Mouse (Mus musculus) intestine, embryonic 16.5 days (tissue): ENCODE measurements around the gene Sult2b1. TPM values are rescaled to one million over a fixed set of nuclear protein-coding genes. Genes with fewer than 3 reads are reported as not detected.

Experiments used
- ATAC-seq: fragments of 200-750 bp; cut with Nextera tagmentation; 2 replicates; pipeline ENCODE4 v1.8.0; 2017; ENCODE audit warnings: moderate TSS enrichment, moderate library complexity
- H3K27ac ChIP-seq: fragments of 300-500 bp; sonication (generic); 2 replicates; pipeline ENCODE4 v1.5.1; 2014; ENCODE audit warnings: mild to moderate bottlenecking, low read length
- H3K27me3 ChIP-seq: fragments of 300-500 bp; sonication (generic); replicated peaks from 2 replicates; pipeline ENCODE4 v1.6.1; 2014; ENCODE audit warnings: low read length, control low read depth, mixed read lengths; ENCODE audit not compliant: control insufficient read depth, insufficient read depth
- H3K36me3 ChIP-seq: fragments of 300-500 bp; sonication (generic); 2 replicates; pipeline ENCODE4 v1.6.1; 2014; ENCODE audit warnings: low read length, control low read depth; ENCODE audit not compliant: control insufficient read depth, insufficient read depth
- H3K4me1 ChIP-seq: fragments of 300-500 bp; sonication (generic); 2 replicates; pipeline ENCODE4 v1.6.1; 2014; ENCODE audit warnings: low read length, control low read depth, mixed read lengths; ENCODE audit not compliant: control insufficient read depth, insufficient read depth
- H3K4me2 ChIP-seq: fragments of 300-500 bp; sonication (generic); 2 replicates; pipeline ENCODE4 v1.6.1; 2014; ENCODE audit warnings: low read depth, low read length, control low read depth
- H3K4me3 ChIP-seq: fragments of 300-500 bp; sonication (generic); 2 replicates; pipeline ENCODE4 v1.5.1; 2014; ENCODE audit warnings: mild to moderate bottlenecking, low read length
- H3K9ac ChIP-seq: fragments of 300-500 bp; sonication (generic); 2 replicates; pipeline ENCODE4 v1.6.1; 2014; ENCODE audit warnings: low read depth, low read length
- H3K9me3 ChIP-seq: fragments of 300-500 bp; sonication (generic); 2 replicates; pipeline ENCODE4 v1.6.1; 2016; ENCODE audit warnings: low read length, control low read depth; ENCODE audit not compliant: control insufficient read depth
- WGBS: fragments of 180-500 bp; shearing (Covaris S2); extraction: QIAGEN DNeasy Blood & Tissue Kit; methylation state at CpG from one replicate; pipeline ENCODE4 v1.1.7; 2014; 5-methylcytosine and 5-hydroxymethylcytosine counted together
- polyA plus RNA-seq: library from polyadenylated mRNA; unstranded; fragments of >200 nt; fragmentation: Nextera tagmentation; extraction: Ambion mirVana; gene quantifications from 2 replicates; pipeline ENCODE4 v1.2.1, GENCODE M21; 2015

Gene Sult2b1
- polyA plus RNA-seq, 1 experiment from 2014 or later: 3.9 TPM

GRCm38 (mm10) chr7:45689800-45690199, 94.7 kb downstream of the Sult2b1 start:
- peaks cover 18% of the 10 kb centered on the region; the same call in 1 of the 2 replicates for H3K4me1 ChIP-seq
- H3K9me3 ChIP-seq: no peaks in the 10 kb centered on the region
- no peaks in the 10 kb centered on the region for H3K36me3 ChIP-seq
- ATAC-seq: no peak
- H3K4me3 ChIP-seq: no peak overlapping the region
- H3K27me3 ChIP-seq: no peaks in the 10 kb centered on the region; the same call in 1 of the 2 replicates
- H3K4me2 ChIP-seq: no peak overlapping the region
- H3K9ac ChIP-seq: no peak overlapping the region
- WGBS: 61% methylated on average over 11 of the region's 11 CpGs
- no peak overlapping the region for H3K27ac ChIP-seq

- H3K4me1 ChIP-seq: peaks cover 19% of the 10 kb centered on the region; the same call in 1 of the 2 replicates
- H3K27me3 ChIP-seq: no peaks in the 10 kb centered on the region; the same call in 1 of the 2 replicates
- no peak for ATAC-seq
- H3K9ac ChIP-seq: no peak overlapping the region
- H3K27ac ChIP-seq: no peak overlapping the region
- no peak overlapping the region for H3K4me2 ChIP-seq
- no peaks in the 10 kb centered on the region for H3K36me3 ChIP-seq
- H3K9me3 ChIP-seq: no peaks in the 10 kb centered on the region
- WGBS: 68% methylated on average over 6 of the region's 6 CpGs
- no peak overlapping the region for H3K4me3 ChIP-seq
Measured at GRCm38 (mm10) chr7:45689099-45689498, 95.4 kb downstream of the Sult2b1 start.

- H3K4me2 ChIP-seq: no peak overlapping the region
- 57% methylated on average over 3 of the region's 3 CpGs for WGBS
- H3K4me1 ChIP-seq: peaks cover 27% of the 10 kb centered on the region
- H3K27ac ChIP-seq: no peak overlapping the region
- no peak for ATAC-seq
- H3K9ac ChIP-seq: no peak overlapping the region
- H3K4me3 ChIP-seq: no peak overlapping the region
- no peaks in the 10 kb centered on the region for H3K36me3 ChIP-seq
- no peaks in the 10 kb centered on the region; the same call in 1 of the 2 replicates for H3K27me3 ChIP-seq
- H3K9me3 ChIP-seq: no peaks in the 10 kb centered on the region
Measured at GRCm38 (mm10) chr7:45686841-45687240, 97.6 kb downstream of the Sult2b1 start.

GRCm38 (mm10) chr7:45685811-45686210, 98.7 kb downstream of the Sult2b1 start:
- Histone ChIP-seq H3K4me1 (peaks cover 27% of the 10 kb centered on the region), H3K27ac (no peak overlapping the region)
- 40% methylated on average over 10 of the region's 10 CpGs for WGBS

GRCm38 (mm10) chr7:45683396-45684050, 100.9 kb downstream of the Sult2b1 start, which contains the start of gene Ntn5:
TSS of gene Ntn5 (plus strand) at chr7:45684022.
- H3K4me3 ChIP-seq: no peak within 1 kb of the TSS
- no peak within 1 kb of the TSS; the same call in 1 of the 2 replicates for H3K4me2 ChIP-seq
- no peak within 1 kb of the TSS for H3K27ac ChIP-seq
- no peaks in the 10 kb centered on the region for H3K36me3 ChIP-seq
- no peaks in the 10 kb centered on the region for H3K9me3 ChIP-seq
- peaks cover 27% of the 10 kb centered on the region for H3K4me1 ChIP-seq
- ATAC-seq: no peak
- 79% methylated on average over 7 of the region's 7 CpGs for WGBS
- peak within 1 kb of the TSS; percentile 53; the same call in 1 of the 2 replicates for H3K9ac ChIP-seq
- no peaks in the 10 kb centered on the region; the same call in 1 of the 2 replicates for H3K27me3 ChIP-seq

More at GRCm38 (mm10) chr7:45685811-45686210, 98.7 kb downstream of the Sult2b1 start:
- no peak overlapping the region for H3K4me3 ChIP-seq
- no peaks in the 10 kb centered on the region for H3K9me3 ChIP-seq
- no peaks in the 10 kb centered on the region for H3K36me3 ChIP-seq
- peak overlapping the region; percentile 53 for H3K9ac ChIP-seq
- ATAC-seq: no peak
- no peaks in the 10 kb centered on the region; the same call in 1 of the 2 replicates for H3K27me3 ChIP-seq
- no peak overlapping the region; the same call in 1 of the 2 replicates for H3K4me2 ChIP-seq

GRCm38 (mm10) chr7:45682144-45683126, 102.0 kb downstream of the Sult2b1 start:
- H3K27ac ChIP-seq: peak overlapping the region; percentile 66
- no peaks in the 10 kb centered on the region; the same call in 1 of the 2 replicates for H3K27me3 ChIP-seq
- peak; percentile 65 for ATAC-seq

GRCm38 (mm10) chr7:45681046-45681736, 103.3 kb downstream of the Sult2b1 start:
- Histone ChIP-seq H3K4me3 (no peak overlapping the region), H3K4me1 (peaks cover 28% of the 10 kb centered on the region), H3K36me3 (no peaks in the 10 kb centered on the region), H3K4me2 (no peak overlapping the region), H3K9ac (no peak overlapping the region), H3K27me3 (no peaks in the 10 kb centered on the region), H3K27ac (peak overlapping the region; percentile 23), H3K9me3 (no peaks in the 10 kb centered on the region)
- 70% methylated on average over 8 of the region's 8 CpGs for WGBS
- no peak for ATAC-seq

More at GRCm38 (mm10) chr7:45682144-45683126, 102.0 kb downstream of the Sult2b1 start:
- no peaks in the 10 kb centered on the region for H3K9me3 ChIP-seq
- peak overlapping the region; percentile 59 for H3K9ac ChIP-seq
- H3K4me2 ChIP-seq: peak overlapping the region; percentile 41
- no peaks in the 10 kb centered on the region for H3K36me3 ChIP-seq
- H3K4me3 ChIP-seq: peak overlapping the region; percentile 5; the same call in 1 of the 2 replicates
- H3K4me1 ChIP-seq: peaks cover 30% of the 10 kb centered on the region
- 27% methylated on average over 14 of the region's 14 CpGs for WGBS
